Mouse (Mus musculus) MEL (cell line): ENCODE measurements around the gene Piga.

ENCODE experiments used
- POLR2AphosphoS2 ChIP-seq: IDR thresholded peaks from 2 replicates; pipeline ENCODE4 v1.6.1; 2011; ENCODE audit warnings: low read length, improper control_type of control experiment
- ZC3H11A ChIP-seq: IDR thresholded peaks from 2 replicates; pipeline ENCODE4 v1.6.1; 2012; ENCODE audit warnings: low read depth, mild to moderate bottlenecking, inconsistent platforms, low read length, improper control_type of control experiment

GRCm38 (mm10) chrX:164418008-164418407, 1.6 kb upstream of the Piga start:
- no peak for TF ChIP-seq POLR2AphosphoS2
- TF ChIP-seq ZC3H11A: no peak
